Mouse (Mus musculus): ENCODE results near the gene Sfn. TPM values are rescaled to one million over a fixed set of nuclear protein-coding genes. Genes with fewer than 3 reads are reported as not detected.

Sfn gene
- polyA plus RNA-seq, 1 experiment from 2014 or later: 3.5 TPM

- no peak overlapping the region for H3K4me3 ChIP-seq (ENCODE audit: low read depth, low read length)
- H3K9me3 ChIP-seq (ENCODE audit: control insufficient read depth, low read length): no peaks in the 10 kb centered on the region
- H3K36me3 ChIP-seq (ENCODE audit: control insufficient read depth, insufficient read depth, low read length): peaks cover 3% of the 10 kb centered on the region; the same call in 1 of the 2 replicates
- no peak for ATAC-seq (replicated peaks; ENCODE audit: low FRiP score)
- no peak overlapping the region for H3K9ac ChIP-seq (ENCODE audit: low read depth, low read length)
- H3K27ac ChIP-seq (ENCODE audit: low read depth, low read length): no peak overlapping the region
- WGBS: 69% methylated on average over 7 of the region's 7 CpGs
- peaks cover 30% of the 10 kb centered on the region for H3K27me3 ChIP-seq (replicated peaks; ENCODE audit: control insufficient read depth, insufficient read depth, low read length)
- H3K4me1 ChIP-seq (replicated peaks; ENCODE audit: control insufficient read depth, insufficient read depth, low read length): peaks cover 20% of the 10 kb centered on the region
- DNase-seq (ENCODE audit: low spot score): no peak
- H3K4me2 ChIP-seq: no peak overlapping the region
Observed at GRCm38 (mm10) chr4:133604175-133604574, 2.2 kb upstream of the Sfn start.

GRCm38 (mm10) chr4:133603056-133603455 is 1.1 kb upstream of the Sfn start:
- no peak overlapping the region for H3K4me3 ChIP-seq (ENCODE audit: low read depth, low read length)
- H3K4me1 ChIP-seq (replicated peaks; ENCODE audit: control insufficient read depth, insufficient read depth, low read length): peaks cover 24% of the 10 kb centered on the region
- H3K4me2 ChIP-seq: no peak overlapping the region
- peaks cover 39% of the 10 kb centered on the region for H3K27me3 ChIP-seq (replicated peaks; ENCODE audit: control insufficient read depth, insufficient read depth, low read length)
- DNase-seq (ENCODE audit: low spot score) (no peak), ATAC-seq (replicated peaks; ENCODE audit: low FRiP score) (no peak)
- H3K9ac ChIP-seq (ENCODE audit: low read depth, low read length): no peak overlapping the region
- H3K27ac ChIP-seq (ENCODE audit: low read depth, low read length): no peak overlapping the region
- H3K9me3 ChIP-seq (ENCODE audit: control insufficient read depth, low read length): no peaks in the 10 kb centered on the region
- peaks cover 3% of the 10 kb centered on the region; the same call in 1 of the 2 replicates for H3K36me3 ChIP-seq (ENCODE audit: control insufficient read depth, insufficient read depth, low read length)
- 83% methylated on average over 5 of the region's 5 CpGs for WGBS

DNA sequence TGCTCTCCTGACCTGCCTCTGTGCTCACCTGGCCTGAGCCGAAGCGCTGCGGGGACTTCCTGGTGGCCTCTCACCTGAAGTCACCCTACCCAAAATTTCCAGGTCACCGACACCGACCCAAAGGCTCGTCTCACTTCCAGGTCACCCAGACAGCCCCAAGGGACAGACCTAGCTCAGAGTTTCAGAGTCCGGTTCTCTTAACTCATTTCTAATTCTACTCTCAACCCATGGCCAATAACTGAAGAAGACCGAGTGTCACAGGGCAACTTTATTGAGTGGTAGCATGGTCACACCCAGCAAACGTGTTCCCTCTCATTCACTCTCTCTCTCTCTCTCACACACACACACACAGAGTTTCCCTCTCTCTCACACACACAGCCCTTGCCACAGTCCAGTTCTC is 1.7 kb downstream of the Sfn start:
- Histone ChIP-seq H3K9me3 (ENCODE audit: control insufficient read depth, low read length) (no peaks in the 10 kb centered on the region), H3K4me1 (replicated peaks; ENCODE audit: control insufficient read depth, insufficient read depth, low read length) (peaks cover 27% of the 10 kb centered on the region), H3K4me2 (peak overlapping the region; percentile 95), H3K36me3 (ENCODE audit: control insufficient read depth, insufficient read depth, low read length) (peaks cover 3% of the 10 kb centered on the region; the same call in 1 of the 2 replicates), H3K9ac (ENCODE audit: low read depth, low read length) (peak overlapping the region; percentile 48; the same call in 1 of the 2 replicates), H3K27me3 (replicated peaks; ENCODE audit: control insufficient read depth, insufficient read depth, low read length) (peaks cover 39% of the 10 kb centered on the region), H3K4me3 (ENCODE audit: low read depth, low read length) (peak overlapping the region; percentile 58), H3K27ac (ENCODE audit: low read depth, low read length) (no peak overlapping the region)
- no peak for ATAC-seq (replicated peaks; ENCODE audit: low FRiP score)
- DNase-seq (ENCODE audit: low spot score): no peak
- 17% methylated on average over 9 of the region's 9 CpGs for WGBS

GRCm38 (mm10) chr4:133599571-133600073 is 2.3 kb downstream of the Sfn start:
- WGBS: under 1% methylated on average over 50 of the region's 50 CpGs
- ATAC-seq (replicated peaks; ENCODE audit: low FRiP score): peak; percentile 94
- peaks cover 39% of the 10 kb centered on the region for H3K27me3 ChIP-seq (replicated peaks; ENCODE audit: control insufficient read depth, insufficient read depth, low read length)
- peaks cover 27% of the 10 kb centered on the region for H3K4me1 ChIP-seq (replicated peaks; ENCODE audit: control insufficient read depth, insufficient read depth, low read length)
- no peaks in the 10 kb centered on the region for H3K9me3 ChIP-seq (ENCODE audit: control insufficient read depth, low read length)
- peak overlapping the region; percentile 48 for H3K9ac ChIP-seq (ENCODE audit: low read depth, low read length)
- peaks cover 3% of the 10 kb centered on the region; the same call in 1 of the 2 replicates for H3K36me3 ChIP-seq (ENCODE audit: control insufficient read depth, insufficient read depth, low read length)
- H3K27ac ChIP-seq (ENCODE audit: low read depth, low read length): no peak overlapping the region; the same call in 1 of the 2 replicates
- peak overlapping the region; percentile 58 for H3K4me3 ChIP-seq (ENCODE audit: low read depth, low read length)
- peak overlapping the region; percentile 95 for H3K4me2 ChIP-seq
- DNase-seq (ENCODE audit: low spot score): peak; percentile 82

GRCm38 (mm10) chr4:133599116-133599515 is 2.9 kb downstream of the Sfn start:
- Histone ChIP-seq H3K27me3 (replicated peaks; ENCODE audit: control insufficient read depth, insufficient read depth, low read length) (peaks cover 39% of the 10 kb centered on the region), H3K27ac (ENCODE audit: low read depth, low read length) (no peak overlapping the region; the same call in 1 of the 2 replicates), H3K4me1 (replicated peaks; ENCODE audit: control insufficient read depth, insufficient read depth, low read length) (peaks cover 27% of the 10 kb centered on the region), H3K4me3 (ENCODE audit: low read depth, low read length) (peak overlapping the region; percentile 58), H3K9me3 (ENCODE audit: control insufficient read depth, low read length) (no peaks in the 10 kb centered on the region), H3K4me2 (peak overlapping the region; percentile 95), H3K9ac (ENCODE audit: low read depth, low read length) (peak overlapping the region; percentile 48), H3K36me3 (ENCODE audit: control insufficient read depth, insufficient read depth, low read length) (peaks cover 2% of the 10 kb centered on the region; the same call in 1 of the 2 replicates)
- ATAC-seq (replicated peaks; ENCODE audit: low FRiP score) (no peak), DNase-seq (ENCODE audit: low spot score) (no peak)
- 14% methylated on average over 7 of the region's 7 CpGs for WGBS

DNA sequence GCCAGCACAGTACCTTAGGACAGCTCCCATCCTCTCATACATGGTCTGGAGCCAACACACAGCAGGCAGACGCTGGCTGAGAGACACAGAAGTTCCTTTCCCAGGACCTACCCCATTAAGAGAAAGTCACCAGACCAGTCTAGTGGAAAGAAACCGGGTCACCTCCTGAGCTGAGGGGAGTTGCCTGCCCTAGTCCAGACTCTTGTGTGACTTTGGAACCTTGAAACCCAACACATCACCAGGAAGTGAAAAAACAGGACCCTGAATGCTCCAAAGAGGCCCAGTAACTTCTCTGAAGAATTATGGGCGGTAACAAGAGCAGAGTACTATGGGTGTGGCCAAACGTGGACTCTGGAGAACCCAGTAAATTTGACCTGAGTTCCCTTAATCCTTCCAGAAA is 3.4 kb downstream of the Sfn start:
- Histone ChIP-seq H3K9ac (ENCODE audit: low read depth, low read length) (no peak overlapping the region), H3K27ac (ENCODE audit: low read depth, low read length) (no peak overlapping the region), H3K27me3 (replicated peaks; ENCODE audit: control insufficient read depth, insufficient read depth, low read length) (peaks cover 39% of the 10 kb centered on the region), H3K9me3 (ENCODE audit: control insufficient read depth, low read length) (no peaks in the 10 kb centered on the region), H3K36me3 (ENCODE audit: control insufficient read depth, insufficient read depth, low read length) (no peaks in the 10 kb centered on the region), H3K4me3 (ENCODE audit: low read depth, low read length) (peak overlapping the region; percentile 58; the same call in 1 of the 2 replicates), H3K4me1 (replicated peaks; ENCODE audit: control insufficient read depth, insufficient read depth, low read length) (peaks cover 27% of the 10 kb centered on the region), H3K4me2 (peak overlapping the region; percentile 95)
- DNase-seq (ENCODE audit: low spot score) (no peak), ATAC-seq (replicated peaks; ENCODE audit: low FRiP score) (no peak)
- WGBS: 36% methylated on average over 4 of the region's 4 CpGs

- no peaks in the 10 kb centered on the region for H3K9me3 ChIP-seq (ENCODE audit: control insufficient read depth, low read length)
- no peak for ATAC-seq (replicated peaks; ENCODE audit: low FRiP score)
- no peak overlapping the region for H3K4me2 ChIP-seq
- peaks cover 24% of the 10 kb centered on the region for H3K27me3 ChIP-seq (replicated peaks; ENCODE audit: control insufficient read depth, insufficient read depth, low read length)
- no peaks in the 10 kb centered on the region; the same call in 1 of the 2 replicates for H3K36me3 ChIP-seq (ENCODE audit: control insufficient read depth, insufficient read depth, low read length)
- no peak overlapping the region for H3K4me3 ChIP-seq (ENCODE audit: low read depth, low read length)
- no peak overlapping the region for H3K9ac ChIP-seq (ENCODE audit: low read depth, low read length)
- H3K27ac ChIP-seq (ENCODE audit: low read depth, low read length): no peak overlapping the region
- no peak for DNase-seq (ENCODE audit: low spot score)
- WGBS: 73% methylated on average over 6 of the region's 6 CpGs
- H3K4me1 ChIP-seq (replicated peaks; ENCODE audit: control insufficient read depth, insufficient read depth, low read length): peaks cover 19% of the 10 kb centered on the region
Observed at GRCm38 (mm10) chr4:133596084-133596483, 5.9 kb downstream of the Sfn start.

GRCm38 (mm10) chr4:133595538-133595937 is 6.4 kb downstream of the Sfn start:
- no peaks in the 10 kb centered on the region for H3K9me3 ChIP-seq (ENCODE audit: control insufficient read depth, low read length)
- WGBS: 48% methylated on average over 7 of the region's 7 CpGs
- H3K9ac ChIP-seq (ENCODE audit: low read depth, low read length): no peak overlapping the region
- H3K4me1 ChIP-seq (replicated peaks; ENCODE audit: control insufficient read depth, insufficient read depth, low read length): peaks cover 19% of the 10 kb centered on the region
- no peak overlapping the region for H3K27ac ChIP-seq (ENCODE audit: low read depth, low read length)
- H3K27me3 ChIP-seq (replicated peaks; ENCODE audit: control insufficient read depth, insufficient read depth, low read length): peaks cover 23% of the 10 kb centered on the region
- DNase-seq (ENCODE audit: low spot score) (no peak), ATAC-seq (replicated peaks; ENCODE audit: low FRiP score) (no peak)
- H3K36me3 ChIP-seq (ENCODE audit: control insufficient read depth, insufficient read depth, low read length): no peaks in the 10 kb centered on the region; the same call in 1 of the 2 replicates
- no peak overlapping the region for H3K4me2 ChIP-seq
- no peak overlapping the region for H3K4me3 ChIP-seq (ENCODE audit: low read depth, low read length)

DNA sequence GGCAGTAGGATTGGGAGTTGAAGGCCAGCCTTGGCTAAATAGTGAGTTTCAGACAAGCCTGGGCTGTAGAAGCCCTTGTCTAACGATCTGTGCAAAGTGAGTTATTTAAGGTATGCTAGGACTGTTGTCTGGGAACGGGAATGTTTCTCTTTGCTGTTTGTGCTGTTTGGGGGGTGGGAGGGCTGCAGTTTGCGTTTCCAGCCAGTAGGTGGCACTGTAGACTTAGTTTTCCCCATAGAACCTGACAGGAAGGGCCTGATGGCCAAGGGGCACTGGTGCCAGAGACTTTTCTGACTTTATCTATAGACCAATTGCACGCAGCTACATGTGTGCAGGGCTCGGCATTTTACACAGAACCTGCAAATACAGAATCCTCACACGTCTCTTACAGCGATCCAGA is 9.4 kb downstream of the Sfn start:
- H3K9me3 ChIP-seq (ENCODE audit: control insufficient read depth, low read length): no peaks in the 10 kb centered on the region
- H3K9ac ChIP-seq (ENCODE audit: low read depth, low read length): no peak overlapping the region
- DNase-seq (ENCODE audit: low spot score) (peak; percentile 79), ATAC-seq (replicated peaks; ENCODE audit: low FRiP score) (no peak)
- H3K36me3 ChIP-seq (ENCODE audit: control insufficient read depth, insufficient read depth, low read length): peaks cover 15% of the 10 kb centered on the region; the same call in 1 of the 2 replicates
- WGBS: 30% methylated on average over 7 of the region's 7 CpGs
- H3K27me3 ChIP-seq (replicated peaks; ENCODE audit: control insufficient read depth, insufficient read depth, low read length): no peaks in the 10 kb centered on the region
- no peak overlapping the region for H3K4me3 ChIP-seq (ENCODE audit: low read depth, low read length)
- H3K4me1 ChIP-seq (replicated peaks; ENCODE audit: control insufficient read depth, insufficient read depth, low read length): 0 out of 2 replicates have a peak, but pooled peaks cover 2% of the 10 kb centered on the region
- no peak overlapping the region for H3K4me2 ChIP-seq
- H3K27ac ChIP-seq (ENCODE audit: low read depth, low read length): no peak overlapping the region
